Mouse (Mus musculus) erythroid progenitor cell, adult 5-6 weeks (primary cell): ENCODE data around the gene P2rx6. TPM values are rescaled to one million over a fixed set of nuclear protein-coding genes. Genes with fewer than 3 reads are reported as not detected.
A peak's percentile ranks its signal among the peaks of the same experiment; 100 is the strongest.
"Not testable (repeated sequence)": the region's sequence is repeated elsewhere in the genome, so short reads cannot be mapped to it uniquely, and the experiment has no call there.

Experiments
- ATAC-seq: replicated peaks from 2 replicates; pipeline ENCODE4 v1.8.0; 2016; ENCODE audit warnings: moderate number of reproducible peaks, mild to moderate bottlenecking, moderate TSS enrichment, inconsistent platforms; ENCODE audit not compliant: poor library complexity, low FRiP score, severe bottlenecking
- total RNA-seq, 2 experiments: library from RNA; stranded (forward) in 1 of 2; stranded (reverse) in 1 of 2; fragments of 150-400 nt in 1 of 2; fragments of 186-747, 209-891 nt in 1 of 2; gene quantifications; 2 replicates each; pipeline versions ENCODE4 v1.2.3 to v1.2.4; 2015 to 2017; ENCODE audit warnings: low replicate concordance in 2 of 2

Gene P2rx6
- total RNA-seq, 2 experiments from 2014 or later: not detected

DNA sequence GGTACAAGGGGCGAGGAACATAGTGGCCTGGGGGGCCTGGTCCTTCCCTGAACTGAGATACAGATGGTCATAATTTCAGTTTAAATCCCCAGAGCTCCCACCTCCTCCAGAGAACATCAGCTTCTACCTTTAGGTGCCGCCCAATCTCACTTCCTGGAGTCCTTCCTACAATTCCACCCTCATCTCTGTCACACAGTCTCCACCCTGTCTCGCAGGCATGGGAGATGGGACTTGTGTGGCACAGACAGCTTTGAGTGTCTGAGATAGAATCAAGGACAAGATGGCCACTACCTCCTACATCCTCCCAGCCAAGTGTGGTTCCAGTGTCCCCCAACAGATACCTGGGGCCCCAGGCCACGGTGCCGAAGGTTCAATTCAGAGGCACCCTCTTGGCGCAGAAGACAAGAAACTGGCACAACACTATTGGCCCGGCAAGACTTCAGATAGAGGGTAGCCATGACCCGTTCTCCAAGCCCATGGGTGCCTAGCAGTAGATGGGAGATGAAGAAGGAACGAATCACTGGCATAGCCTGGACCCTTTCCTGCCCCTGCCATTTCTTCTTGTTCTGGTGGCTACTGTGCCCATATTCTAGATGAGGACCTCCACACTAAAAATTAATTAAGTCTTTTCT is 2.2 kb upstream of the P2rx6 start:
- no peak for ATAC-seq

DNA sequence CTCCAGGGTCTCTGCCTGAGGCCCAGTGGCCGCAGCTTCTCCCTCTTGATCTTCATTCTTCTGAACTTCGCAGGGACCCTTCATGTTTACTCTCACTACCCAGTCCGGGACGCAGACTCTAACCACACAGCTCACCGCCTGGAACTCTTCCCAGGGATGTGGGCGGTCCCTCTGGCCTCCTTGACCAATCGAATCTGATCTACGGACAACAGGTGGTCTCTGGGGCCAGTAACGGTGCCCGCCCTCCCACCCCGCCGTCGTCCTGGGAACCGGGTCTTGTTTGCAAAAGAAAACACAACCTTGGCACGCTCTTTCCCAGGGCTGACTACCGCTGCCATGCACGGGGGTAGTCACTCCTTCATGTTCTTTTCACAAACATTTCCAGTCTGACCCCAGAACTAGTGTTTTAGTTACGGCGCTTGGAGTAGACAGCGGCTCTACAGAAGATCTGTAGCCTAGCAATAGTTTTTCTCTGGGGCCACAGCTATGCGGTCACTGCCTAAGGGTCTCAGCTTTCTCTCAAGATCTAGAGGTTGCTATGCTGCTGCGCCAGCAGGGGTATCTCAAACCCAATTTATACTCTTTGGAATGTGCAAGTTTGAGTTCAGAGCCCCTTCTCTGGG is 446 bp upstream of the P2rx6 start, which contains the start of gene Lrrc74b:
TSS of gene Lrrc74b (minus strand) at position 120 of the 623 bp plus-strand sequence.
- ATAC-seq: no peak

DNA sequence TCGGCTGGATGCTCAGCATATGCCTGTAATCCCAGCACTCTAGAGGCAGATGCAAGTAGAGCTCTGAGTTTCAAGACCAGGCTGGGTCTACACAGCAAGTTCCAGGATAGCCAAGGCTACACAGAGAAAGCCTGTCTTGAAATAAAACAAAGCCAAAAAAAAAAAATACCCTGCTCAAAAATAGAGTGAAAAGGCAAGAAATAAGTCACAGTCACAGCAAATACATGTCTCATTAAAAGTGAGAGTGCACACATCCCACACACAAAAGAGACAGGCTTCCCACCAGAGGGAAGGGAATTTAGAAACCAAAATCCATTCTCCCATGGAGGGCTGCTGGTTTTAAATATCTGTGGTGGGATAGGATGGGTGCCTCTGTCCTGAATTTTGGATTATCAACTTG is 1.9 kb downstream of the P2rx6 start:
- ATAC-seq: no peak

DNA sequence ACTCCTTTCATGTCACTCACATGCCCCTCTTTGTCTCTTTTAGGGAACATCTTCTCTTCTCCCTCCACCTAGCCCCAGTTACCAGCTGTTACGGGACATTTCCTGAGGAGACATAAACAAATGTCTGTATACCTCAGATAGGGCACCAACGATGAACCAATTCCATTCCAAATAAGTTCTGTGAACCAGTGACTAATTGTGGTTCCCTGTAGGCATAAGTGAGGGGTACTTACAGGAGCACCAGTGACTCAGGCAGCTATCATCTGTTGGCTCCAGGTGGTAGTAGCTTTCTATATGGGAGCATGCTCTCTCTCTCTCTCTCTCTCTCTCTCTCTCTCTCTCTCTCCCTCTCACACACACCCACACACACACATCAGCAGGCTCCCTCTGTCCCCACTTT is 2.5 kb downstream of the P2rx6 start:
- ATAC-seq: no peak

DNA sequence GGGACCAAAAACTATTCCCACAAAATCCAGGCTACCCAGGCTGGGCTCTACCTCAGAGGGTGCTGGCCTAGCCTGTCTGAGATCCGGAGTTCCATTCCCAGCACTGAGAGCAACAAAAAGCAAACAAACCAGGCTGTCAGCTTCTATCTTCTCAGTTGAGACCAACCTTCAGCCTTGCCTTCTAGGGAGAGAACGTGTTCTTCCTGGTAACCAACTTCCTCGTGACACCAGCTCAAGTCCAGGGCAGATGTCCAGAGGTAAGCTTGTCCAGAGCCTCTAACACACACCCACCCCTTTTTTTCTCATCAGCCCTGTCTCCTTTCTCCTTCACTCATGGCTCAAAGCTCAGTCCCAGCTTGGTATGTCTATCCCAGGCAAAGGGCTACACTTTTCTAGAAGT is 3.1 kb downstream of the P2rx6 start:
- ATAC-seq: no peak

DNA sequence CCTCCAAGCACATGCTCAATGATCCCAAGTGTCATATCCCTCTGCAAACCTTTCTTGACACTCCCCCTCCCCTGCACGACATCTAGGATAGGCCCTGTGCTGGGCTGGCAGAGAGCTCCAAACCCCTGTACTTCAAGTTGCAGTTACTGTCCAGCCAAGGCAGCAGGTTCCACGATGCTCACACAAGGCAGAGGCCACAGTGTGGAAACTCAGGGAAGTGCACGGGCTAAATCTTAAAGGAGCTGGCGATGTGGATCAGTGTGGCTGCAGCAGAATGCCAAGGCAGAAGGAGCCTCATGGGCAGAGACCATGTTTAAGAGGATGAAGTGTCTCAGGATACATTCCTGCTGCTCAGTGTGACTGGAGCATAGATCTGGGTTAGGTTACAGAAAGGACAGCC is 4.5 kb downstream of the P2rx6 start:
- ATAC-seq: no peak

DNA sequence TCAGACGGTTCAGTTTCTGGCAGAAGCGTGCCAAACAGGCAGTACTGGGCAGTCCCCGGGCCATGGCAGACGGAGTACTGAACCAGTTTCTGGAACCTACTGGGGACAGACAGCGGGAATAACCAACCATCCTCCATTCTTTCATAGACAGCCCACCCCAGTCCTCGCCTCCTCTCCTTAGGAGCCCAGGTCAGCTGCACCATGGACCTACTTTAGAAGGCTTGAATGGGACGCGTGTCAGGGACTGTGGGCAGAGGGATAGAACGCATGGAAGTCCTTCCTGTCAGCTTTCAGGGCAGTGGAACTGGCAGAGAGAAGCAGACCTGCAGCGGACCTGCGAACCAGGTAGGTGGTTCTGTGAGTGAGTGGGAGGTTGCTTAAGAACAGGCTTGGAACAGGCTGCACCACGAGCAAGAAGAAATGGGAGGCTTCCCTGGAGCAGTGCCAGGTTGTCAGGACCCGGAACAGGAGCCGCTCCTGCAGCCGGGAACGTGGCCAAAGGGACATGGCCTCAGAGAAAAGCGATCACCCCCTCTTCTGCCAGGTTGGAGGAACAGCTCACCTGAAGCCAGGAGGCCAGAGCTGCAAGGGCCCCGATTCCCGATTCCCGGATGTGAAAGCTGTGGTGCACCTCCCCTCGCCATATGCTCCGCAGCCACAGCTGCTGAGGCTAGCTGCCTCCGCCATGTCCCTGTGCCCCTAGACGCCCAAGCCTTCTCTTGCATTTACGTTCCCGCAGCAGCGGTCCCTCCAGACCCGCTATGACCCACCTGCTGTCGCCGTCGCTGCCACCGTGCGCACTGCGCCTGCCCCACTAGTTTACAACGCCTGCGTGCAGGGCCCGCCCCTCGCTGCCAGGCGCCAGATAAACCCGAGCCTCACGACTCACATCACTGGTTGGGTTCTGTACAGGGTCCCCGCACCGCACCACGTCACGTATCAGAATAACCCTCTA is 14.5 kb downstream of the P2rx6 start:
- ATAC-seq: peak; percentile 32; the same call in 1 of the 2 replicates

DNA sequence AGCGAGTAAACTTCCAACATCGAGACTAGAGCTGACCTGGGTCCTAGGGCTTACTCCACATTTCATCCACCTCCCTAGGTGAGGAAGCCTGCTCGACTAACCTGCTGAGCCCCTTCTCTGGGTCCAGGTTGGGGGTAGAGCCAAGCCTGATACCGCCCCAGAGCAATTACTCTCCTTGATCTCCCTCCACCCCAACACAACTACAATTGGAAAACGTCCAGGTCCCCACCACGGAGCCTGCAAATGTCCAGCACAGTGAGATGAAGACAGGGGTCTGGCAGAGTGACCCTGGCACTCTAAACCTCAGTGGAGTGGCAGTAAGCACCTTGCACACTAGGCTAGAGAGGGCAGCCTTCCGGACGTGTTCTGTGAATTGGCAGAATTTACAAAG is 15.1 kb downstream of the P2rx6 start:
- 0 out of 2 replicates have a peak, but pooled peaks have one; percentile 8 for ATAC-seq

DNA sequence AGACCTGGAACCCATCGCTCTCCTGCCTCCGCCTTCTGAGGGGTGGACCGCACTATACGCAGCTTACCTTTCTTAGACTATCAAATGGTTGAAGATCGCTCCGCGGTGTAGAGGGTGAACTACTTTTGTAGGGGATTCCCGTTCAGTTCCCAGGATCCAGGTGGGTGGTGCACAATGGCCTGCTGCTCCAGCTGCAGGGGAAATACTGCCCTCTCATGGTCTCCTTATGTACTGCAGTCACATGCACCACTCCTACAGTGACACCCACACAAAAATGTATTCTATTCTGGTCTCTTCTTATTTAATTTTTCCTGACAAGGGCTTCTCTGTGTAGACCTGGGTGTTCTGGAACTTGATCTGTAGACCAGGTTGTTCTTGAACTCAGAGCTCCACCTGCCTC is 21.4 kb downstream of the P2rx6 start, which contains the start of gene Slc7a4:
TSS of gene Slc7a4 (minus strand) at position 151 of the 400 bp plus-strand sequence.
- ATAC-seq: peak; percentile 67

DNA sequence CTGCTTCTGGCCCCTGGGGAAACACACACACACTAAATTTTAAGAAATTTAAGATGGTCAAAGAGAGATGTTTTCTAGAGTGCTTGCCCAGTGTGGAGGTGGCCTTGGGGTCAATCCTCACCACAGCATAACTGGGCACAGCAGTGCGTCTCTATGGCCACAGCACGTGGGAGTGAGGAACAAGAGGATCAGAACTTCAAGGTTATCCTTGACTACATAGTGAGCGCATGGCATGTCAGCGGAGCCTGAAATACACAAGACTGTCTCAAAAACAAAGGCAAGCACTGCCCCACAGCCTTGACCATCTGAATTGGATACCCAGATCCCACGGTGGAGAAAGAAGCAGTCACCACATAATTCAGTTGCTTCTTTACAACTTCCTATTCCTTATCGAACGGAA is 22.9 kb downstream of the P2rx6 start:
- no peak for ATAC-seq

DNA sequence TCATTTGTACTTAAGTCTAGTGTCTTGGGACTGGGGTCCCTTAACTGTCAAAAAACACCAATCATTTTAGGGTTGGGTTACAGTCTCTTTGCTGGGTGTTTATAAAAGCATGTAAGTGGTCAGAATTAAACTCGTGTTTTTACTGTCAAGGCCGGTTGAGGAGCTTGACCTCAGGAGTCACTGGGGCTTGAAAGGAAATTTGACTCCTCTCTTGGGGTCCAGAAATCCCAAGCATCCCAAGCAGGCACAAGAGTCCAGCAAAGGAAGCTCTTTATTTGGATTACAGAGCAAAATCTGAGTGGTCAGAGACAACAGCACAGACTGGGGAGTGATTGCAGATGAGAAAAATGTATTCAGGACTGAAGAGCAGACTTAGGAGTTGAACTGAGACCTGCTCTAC is 29.0 kb downstream of the P2rx6 start:
- ATAC-seq: no peak

DNA sequence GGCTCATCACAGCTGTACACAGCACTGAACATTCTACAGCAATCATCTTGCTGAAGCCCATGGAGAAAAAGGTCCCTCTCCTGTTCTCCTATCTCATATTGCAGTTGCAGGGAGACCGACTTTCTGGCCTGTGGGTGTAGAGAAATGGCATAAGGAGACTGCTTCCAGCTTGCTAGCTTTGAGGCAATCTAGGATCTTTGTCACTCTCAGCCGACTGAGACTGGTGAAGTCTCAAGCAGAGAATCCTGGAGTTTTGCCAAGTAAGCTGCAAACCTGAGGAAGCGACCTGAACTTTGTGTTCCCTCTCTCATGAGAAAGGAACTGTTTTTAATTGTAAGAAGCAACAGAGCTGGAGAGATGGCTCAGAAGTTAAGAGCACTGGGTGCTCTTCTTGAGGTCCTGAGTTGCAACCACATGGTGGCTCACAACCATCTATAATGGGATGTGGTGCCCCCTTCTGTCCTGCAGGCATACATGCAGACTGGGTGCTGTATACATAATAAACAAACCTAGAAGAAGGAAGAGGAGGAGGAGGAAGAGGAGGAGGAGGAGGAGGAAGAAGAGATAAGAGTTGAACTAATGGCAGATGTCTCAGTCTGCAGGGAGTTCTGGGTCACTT is 39.4 kb downstream of the P2rx6 start:
- ATAC-seq: no peak

DNA sequence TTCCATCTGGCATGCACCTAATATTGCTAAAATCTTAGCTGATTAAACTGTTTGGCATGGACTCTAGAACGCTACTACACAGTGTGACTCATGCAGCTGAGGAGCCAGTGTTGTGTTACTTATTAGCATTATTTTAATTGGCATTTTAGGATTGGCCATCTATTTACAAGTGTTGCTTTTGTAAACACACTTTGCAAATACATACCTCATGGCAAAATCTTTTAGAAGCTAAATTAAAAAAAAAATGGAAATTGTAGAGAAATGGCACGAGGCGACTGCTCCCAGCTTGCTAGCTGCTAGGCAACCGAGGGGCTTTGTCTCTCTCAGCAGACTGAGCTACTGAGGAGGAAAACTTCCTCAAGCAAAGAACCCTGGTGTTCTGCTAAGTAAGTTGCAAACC is 43.3 kb downstream of the P2rx6 start:
- ATAC-seq: no peak

DNA sequence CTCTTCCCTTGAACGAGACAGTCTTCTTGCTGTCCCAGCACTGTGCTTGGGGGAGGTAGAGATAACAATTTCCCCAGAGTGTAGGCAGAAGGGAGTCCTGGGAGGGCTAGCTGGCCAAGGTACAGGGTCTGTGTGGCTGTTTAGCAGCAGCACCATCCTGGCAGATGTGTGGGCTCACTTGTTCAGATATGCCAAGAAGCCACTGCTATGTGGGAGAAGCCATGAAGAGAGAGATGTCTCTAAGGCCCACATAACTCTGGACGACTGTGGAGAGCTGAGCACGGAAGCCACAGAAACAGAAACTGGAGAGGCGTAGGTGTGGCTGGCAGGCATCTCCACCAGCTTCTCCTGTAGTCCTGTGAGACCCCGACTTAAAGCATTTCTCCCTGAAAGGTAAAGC is 44.0 kb downstream of the P2rx6 start:
- no peak for ATAC-seq

DNA sequence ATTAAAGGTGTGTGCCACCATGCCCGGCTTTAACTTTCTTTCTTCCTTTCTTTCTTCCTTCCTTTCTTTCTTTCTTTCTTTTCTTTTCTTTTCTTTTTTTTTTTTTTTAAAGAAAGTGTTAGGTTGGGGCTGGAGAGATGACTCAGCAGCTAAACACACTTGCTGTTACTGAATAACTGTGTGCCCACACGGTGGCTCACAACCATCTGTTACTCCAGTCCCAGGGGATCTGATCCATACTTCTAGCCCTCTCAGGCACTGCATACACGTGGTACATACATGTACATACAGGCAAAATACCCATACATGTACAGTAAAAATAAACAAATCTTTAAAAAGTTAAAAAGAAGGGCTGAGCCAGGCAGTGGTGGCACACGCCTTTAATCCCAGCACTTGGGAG is 49.7 kb downstream of the P2rx6 start:
- ATAC-seq: no peak

DNA sequence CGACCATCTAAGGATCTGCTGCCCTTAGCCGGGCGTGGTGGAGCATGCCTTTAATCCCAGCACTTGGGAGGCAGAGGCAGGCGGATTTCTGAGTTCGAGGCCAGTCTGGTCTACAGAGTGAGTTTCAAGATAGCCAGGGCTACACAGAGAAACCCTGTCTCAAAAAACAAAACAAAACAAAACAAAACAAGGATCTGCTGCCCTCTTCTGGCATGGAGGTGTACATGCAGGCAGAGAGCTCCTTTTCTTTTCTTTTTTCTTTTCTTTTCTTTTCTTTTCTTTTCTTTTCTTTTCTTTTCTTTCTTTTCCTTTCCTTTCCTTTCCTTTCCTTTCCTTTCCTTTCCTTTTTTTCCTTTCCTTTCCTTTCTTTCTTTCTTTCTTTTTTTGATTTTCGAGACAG is 53.1 kb downstream of the P2rx6 start:
- not testable (repeated sequence) for ATAC-seq

DNA sequence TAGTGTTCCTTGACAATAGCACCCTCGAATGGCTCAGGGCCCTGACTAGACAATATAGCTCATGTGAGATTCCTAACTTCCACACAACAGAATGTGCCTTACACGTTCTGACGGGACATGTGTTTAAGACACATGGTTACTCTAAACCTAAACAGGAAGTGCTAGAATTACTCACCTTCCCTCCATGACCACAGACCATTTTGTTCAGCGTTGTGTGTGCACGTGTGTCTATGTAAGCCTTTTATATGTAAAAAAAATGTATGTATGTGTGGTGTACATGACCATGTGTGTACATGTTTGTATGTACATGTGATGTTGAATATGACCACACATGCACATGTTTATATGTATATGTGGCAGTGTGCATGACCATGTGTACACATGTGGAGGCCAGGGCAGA is 54.5 kb downstream of the P2rx6 start:
- no peak for ATAC-seq

DNA sequence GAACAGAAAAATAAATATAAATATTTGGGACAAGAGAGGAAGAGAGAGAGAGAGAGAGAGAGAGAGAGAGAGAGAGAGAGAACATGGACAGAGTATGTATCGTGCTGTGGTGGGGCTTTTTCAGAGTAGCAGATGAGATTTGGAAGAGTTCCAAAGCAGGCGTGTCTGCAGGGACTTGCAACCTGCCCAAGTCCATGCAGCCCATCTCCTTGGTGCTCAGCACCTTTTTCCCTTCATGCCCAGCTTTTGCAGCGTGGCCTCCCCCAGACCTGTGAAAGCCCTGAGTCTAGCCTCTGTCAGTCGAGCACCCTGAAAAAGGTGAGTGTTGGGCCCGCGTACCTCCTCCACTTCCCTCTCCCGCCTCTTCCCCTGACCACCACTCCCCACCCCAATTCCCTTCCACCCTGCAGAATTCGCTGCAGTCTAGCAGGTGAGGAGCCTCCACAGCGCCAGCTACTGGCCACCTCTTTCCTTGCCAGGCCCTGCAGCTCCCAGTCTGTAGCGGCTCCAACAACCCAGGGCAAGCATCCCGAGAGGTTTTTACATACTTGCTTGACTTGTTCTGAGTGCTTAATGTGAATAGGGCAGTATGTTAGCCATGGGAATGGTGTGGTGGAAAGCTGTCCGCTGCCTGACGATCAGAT is 56.4 kb downstream of the P2rx6 start:
- peak; percentile 82 for ATAC-seq

DNA sequence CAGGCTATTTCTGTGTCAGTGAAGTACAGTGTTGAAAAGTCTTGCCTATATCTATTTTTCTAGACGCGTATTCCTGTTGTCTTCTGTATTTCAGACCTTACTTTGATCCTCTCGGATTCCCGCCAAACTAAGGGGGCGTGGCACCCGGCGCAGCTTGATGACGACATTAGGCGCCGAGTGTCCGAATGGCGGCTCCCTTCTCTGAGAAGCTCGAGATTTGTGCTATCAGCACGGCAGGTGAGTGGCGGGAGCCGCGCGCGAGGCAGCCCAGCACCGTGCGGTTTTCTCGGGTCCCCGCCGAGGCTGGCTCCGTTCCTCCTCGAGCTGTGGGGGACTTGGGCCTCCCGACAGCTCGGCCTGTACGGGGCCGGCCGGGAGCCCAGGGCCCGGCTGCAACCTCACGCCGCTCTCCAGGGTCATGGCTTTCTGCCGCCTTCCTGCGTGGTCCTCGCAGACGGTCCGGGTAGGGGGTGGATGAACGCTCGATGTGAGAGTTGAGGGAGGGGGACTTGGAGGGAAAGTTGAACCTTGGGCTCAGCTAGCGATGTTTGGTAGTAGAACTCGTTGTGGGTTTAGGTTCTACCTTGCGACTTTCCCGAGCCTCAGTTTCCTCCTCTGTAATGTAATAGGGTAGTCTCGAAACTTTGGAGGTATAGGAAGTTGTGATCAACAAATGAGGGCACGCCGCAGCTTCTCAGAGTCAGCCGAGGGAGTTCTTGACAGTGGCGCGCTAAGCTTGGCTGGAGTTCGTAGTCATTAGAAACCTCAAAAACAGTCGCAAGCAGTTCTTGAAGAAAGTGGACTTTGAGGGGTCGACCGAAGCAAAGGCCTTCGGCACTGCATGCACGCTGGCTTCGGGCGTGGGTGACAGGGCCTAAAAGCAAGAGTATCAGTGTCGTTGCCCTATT is 57.8 kb downstream of the P2rx6 start, which contains the start of gene Smpd4:
TSS of gene Smpd4 (plus strand) at position 157 of the 908 bp plus-strand sequence.
- peak; percentile 80 for ATAC-seq
